Mouse (Mus musculus) ES-Bruce4 (cell line): Measurements from ENCODE around the gene Gm20765.
"Not testable (repeated sequence)": the region's sequence is repeated elsewhere in the genome, so short reads cannot be mapped to it uniquely, and the experiment has no call there.

Experiments used
- CTCF ChIP-seq: IDR thresholded peaks from one replicate; pipeline ENCODE4 v1.8.1; 2011; ENCODE audit warnings: low read depth, low read length
- EP300 ChIP-seq: IDR thresholded peaks from 2 replicates; pipeline ENCODE4 v1.6.1; 2011; ENCODE audit warnings: low read depth, low read length; ENCODE audit not compliant: insufficient read depth

DNA sequence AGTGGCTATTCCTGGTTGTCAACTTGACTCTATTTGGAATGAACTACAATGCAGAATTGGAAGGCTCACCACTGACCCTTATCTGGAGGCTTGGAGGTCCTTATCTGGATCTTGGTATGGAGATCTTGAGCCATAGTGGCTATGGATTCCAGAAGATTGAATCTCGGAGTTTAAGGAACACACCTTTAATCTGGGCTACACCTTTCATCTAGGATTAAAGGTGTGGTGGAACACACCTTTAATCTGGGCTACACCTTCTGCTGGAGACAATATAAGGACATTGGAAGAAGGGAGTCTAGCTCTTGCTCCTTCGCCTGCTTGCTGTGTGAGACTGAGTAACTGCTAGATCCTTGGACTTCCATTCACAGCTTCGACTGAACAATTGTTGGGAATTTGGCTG lies 34.1 kb upstream of the Gm20765 start, which contains the start of gene Gm6763:
- not testable (repeated sequence) for TF ChIP-seq EP300, CTCF
